Mouse (Mus musculus) cortical plate, adult 2 months (tissue): ENCODE results near the gene Arhgef7. TPM values are rescaled to one million over a fixed set of nuclear protein-coding genes. Genes with fewer than 3 reads are reported as not detected.

Experiments
- H3K27ac ChIP-seq: fragments of 200-500 bp; 2 replicates; pipeline ENCODE4 v1.5.1; 2012; ENCODE audit warnings: low read length, control low read depth, inconsistent platforms; ENCODE audit not compliant: insufficient read depth
- H3K4me1 ChIP-seq: fragments of 200-500 bp; 2 replicates; pipeline ENCODE4 v1.6.1; 2011; ENCODE audit warnings: low read length; ENCODE audit not compliant: control insufficient read depth, insufficient read depth
- H3K4me3 ChIP-seq: fragments of 200-500 bp; 2 replicates; pipeline ENCODE4 v1.5.1; 2011; ENCODE audit warnings: mild to moderate bottlenecking, low read length, control low read depth; ENCODE audit not compliant: insufficient read depth
- CTCF ChIP-seq: fragments of 200-500 bp; IDR thresholded peaks from 2 replicates; pipeline ENCODE4 v1.5.1; 2011; ENCODE audit warnings: mild to moderate bottlenecking, control low read depth, low read length; ENCODE audit not compliant: insufficient read depth; ENCODE audit errors: extremely low read depth
- POLR2A ChIP-seq: fragments of 200-500 bp; IDR thresholded peaks from 2 replicates; pipeline ENCODE4 v1.6.1; 2011; ENCODE audit warnings: mild to moderate bottlenecking, low read length, control low read depth; ENCODE audit not compliant: insufficient read depth; ENCODE audit errors: extremely low read depth
- polyA plus RNA-seq: library from polyadenylated mRNA; depleted of rRNA; stranded (reverse); fragments of >200 nt; gene quantifications from 2 replicates; pipeline ENCODE4 v1.2.3, GENCODE M21; 2012

Gene Arhgef7
- polyA plus RNA-seq, 1 experiment = 71.1 TPM

GRCm38 (mm10) chr8:11806252-11806651, 78.7 kb downstream of the Arhgef7 start:
- TF ChIP-seq CTCF (no peak), POLR2A (no peak)
- Histone ChIP-seq H3K4me3 (no peak overlapping the region), H3K4me1 (no peaks in the 10 kb centered on the region; the same call in 1 of the 2 replicates), H3K27ac (no peak overlapping the region)

GRCm38 (mm10) chr8:11807361-11807760, 79.8 kb downstream of the Arhgef7 start:
- H3K27ac ChIP-seq = no peak overlapping the region
- TF ChIP-seq POLR2A (no peak), CTCF (no peak)
- no peak overlapping the region for H3K4me3 ChIP-seq
- H3K4me1 ChIP-seq = no peaks in the 10 kb centered on the region; the same call in 1 of the 2 replicates

- Histone ChIP-seq H3K4me1 (no peaks in the 10 kb centered on the region; the same call in 1 of the 2 replicates), H3K4me3 (no peak overlapping the region), H3K27ac (no peak overlapping the region)
- no peak for TF ChIP-seq POLR2A
- no peak for TF ChIP-seq CTCF
These were observed 80.5 kb downstream of the Arhgef7 start for GRCm38 (mm10) chr8:11808047-11808446.

GRCm38 (mm10) chr8:11810426-11810825, 82.9 kb downstream of the Arhgef7 start:
- Histone ChIP-seq H3K4me3 (no peak overlapping the region), H3K4me1 (no peaks in the 10 kb centered on the region; the same call in 1 of the 2 replicates), H3K27ac (no peak overlapping the region)
- no peak for TF ChIP-seq POLR2A
- TF ChIP-seq CTCF = no peak

DNA sequence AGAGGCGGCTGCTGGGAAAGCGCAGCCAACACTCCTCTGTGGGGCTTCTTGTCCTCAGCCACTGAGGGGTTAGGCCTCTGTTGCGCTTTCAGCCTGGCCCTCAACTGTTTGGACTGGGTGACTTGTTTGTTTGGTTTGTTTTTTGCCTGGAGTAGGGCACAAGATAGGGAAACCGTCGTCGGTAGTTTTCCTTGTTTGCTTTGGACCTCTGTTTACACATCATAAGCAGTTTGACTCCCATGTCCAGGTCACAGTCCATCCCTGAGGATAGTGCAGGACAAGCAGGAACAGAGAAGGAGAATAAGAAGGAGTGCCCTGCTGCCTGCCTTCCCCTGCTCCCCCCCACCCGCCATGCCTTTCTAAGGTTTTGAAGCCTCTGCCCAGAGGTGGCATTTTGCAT, 86.3 kb downstream of the Arhgef7 start:
- Histone ChIP-seq H3K27ac (no peak overlapping the region), H3K4me1 (0 out of 2 replicates have a peak, but pooled peaks cover 3% of the 10 kb centered on the region), H3K4me3 (no peak overlapping the region)
- TF ChIP-seq CTCF = no peak
- no peak for TF ChIP-seq POLR2A

DNA sequence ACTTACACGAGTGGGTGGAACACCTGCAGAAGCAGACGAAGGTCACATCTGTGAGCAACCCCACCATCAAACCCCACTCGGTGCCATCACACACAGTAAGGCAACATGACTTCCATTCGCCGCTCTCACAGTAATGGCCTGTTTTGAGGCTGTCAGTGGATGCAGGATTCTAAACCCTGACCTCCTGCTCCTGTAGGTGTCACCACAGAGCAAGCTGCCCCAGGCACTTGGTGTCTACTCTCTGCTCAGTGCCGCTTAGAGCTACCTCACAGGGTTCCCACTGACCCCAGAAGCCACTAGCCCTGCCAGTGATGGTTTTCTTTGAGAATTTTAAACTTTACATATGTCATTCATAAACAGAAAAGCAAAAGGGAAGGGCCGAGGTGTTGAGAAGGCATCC, 87.7 kb downstream of the Arhgef7 start:
- Histone ChIP-seq H3K4me3 (no peak overlapping the region), H3K27ac (no peak overlapping the region), H3K4me1 (peaks cover 10% of the 10 kb centered on the region)
- TF ChIP-seq CTCF = 0 out of 2 replicates have a peak, but pooled peaks have one; percentile 25
- no peak for TF ChIP-seq POLR2A

- H3K4me3 ChIP-seq = no peak overlapping the region
- H3K4me1 ChIP-seq = peaks cover 23% of the 10 kb centered on the region
- TF ChIP-seq POLR2A = no peak
- TF ChIP-seq CTCF = no peak
- H3K27ac ChIP-seq = no peak overlapping the region
These were observed 92.6 kb downstream of the Arhgef7 start for GRCm38 (mm10) chr8:11820136-11820535.

- TF ChIP-seq POLR2A (no peak), CTCF (no peak)
- H3K27ac ChIP-seq = no peak overlapping the region
These were observed 93.0 kb downstream of the Arhgef7 start for GRCm38 (mm10) chr8:11820568-11820967.

GRCm38 (mm10) chr8:11821451-11822206, 94.1 kb downstream of the Arhgef7 start:
- Histone ChIP-seq H3K27ac (no peak overlapping the region), H3K4me3 (no peak overlapping the region), H3K4me1 (peaks cover 20% of the 10 kb centered on the region)
- TF ChIP-seq CTCF (no peak), POLR2A (no peak)

More at GRCm38 (mm10) chr8:11820568-11820967, 93.0 kb downstream of the Arhgef7 start:
- peaks cover 23% of the 10 kb centered on the region for H3K4me1 ChIP-seq
- H3K4me3 ChIP-seq = no peak overlapping the region

- Histone ChIP-seq H3K27ac (no peak overlapping the region), H3K4me3 (no peak overlapping the region)
These were observed 95.1 kb downstream of the Arhgef7 start for GRCm38 (mm10) chr8:11822550-11823060.

More at GRCm38 (mm10) chr8:11822550-11823060, 95.1 kb downstream of the Arhgef7 start:
- peaks cover 20% of the 10 kb centered on the region for H3K4me1 ChIP-seq
- no peak for TF ChIP-seq POLR2A
- no peak for TF ChIP-seq CTCF
